Mouse (Mus musculus): ENCODE measurements around the gene Vpreb3.

The Vpreb3 gene

DNA sequence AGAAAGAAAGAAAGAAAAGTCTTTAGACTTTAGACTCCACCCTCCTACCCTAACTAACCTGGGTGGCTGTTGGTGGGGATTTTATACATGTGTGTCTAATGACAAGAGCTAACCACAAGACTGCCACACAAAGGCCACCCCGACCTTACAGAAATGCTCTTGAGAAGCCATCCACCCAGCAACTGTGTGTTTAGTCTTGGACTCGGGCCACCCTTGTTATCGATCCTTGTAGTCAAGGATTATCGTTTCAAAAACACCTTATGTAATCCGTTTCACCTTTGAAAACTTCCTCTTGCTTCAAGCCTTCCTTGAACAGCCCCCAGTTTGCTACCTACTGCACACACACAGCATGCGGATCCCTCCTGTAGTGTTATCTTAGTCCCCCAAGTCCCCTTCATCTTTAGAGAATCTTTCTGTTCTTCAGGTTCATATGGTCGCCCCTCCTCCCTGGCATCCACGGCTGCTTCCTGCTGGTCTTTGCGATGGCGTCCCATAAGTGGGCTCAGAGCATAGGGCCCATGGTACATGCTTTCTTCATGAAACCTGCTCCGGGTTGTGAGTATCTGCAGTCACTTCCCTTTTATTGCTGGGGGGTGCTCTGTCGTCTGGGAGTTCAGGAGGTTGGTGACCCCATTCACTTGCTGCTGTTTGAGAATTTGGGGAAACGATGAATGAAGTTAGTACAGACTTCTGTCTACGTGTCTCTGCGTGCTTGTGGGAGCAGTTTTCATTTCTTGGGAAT lies at the start of gene Vpreb3:
Gene Vpreb3, plus strand, starts transcription at position 322 of the 742 bp plus-strand sequence.
- in situ Hi-C loops (cut with MboI, MseI), result no loop called here

DNA sequence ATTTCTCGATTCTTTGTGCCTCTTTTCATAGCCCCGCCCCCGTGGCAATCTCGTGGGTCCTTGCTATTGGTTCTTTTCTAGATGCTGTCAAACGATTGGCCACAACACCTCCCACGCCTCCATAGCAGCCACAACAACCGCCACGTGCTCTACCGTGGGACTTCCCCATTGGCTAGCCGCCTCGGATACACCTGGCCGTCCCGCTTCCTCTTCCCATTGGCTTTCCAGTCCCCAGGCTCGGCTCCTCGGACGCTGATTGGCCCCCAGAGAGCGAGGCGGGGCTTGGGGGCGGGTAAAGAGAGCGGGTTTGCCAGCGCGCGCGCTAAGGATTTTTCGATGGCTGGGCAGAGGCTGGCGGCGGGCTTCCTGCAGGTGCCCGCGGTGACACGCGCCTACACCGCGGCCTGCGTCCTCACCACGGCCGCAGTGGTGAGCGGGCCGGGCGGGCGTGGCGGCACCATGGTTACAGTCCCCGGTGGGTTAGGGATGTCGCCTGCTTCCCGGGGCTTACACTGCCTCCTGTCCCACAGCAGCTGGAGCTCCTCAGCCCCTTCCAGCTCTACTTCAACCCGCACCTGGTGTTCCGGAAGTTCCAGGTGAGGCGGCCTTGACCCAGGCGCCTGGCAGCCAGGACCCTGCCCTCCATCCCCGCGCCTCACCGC lies 49.6 kb upstream of the Vpreb3 start, which contains the start of gene Derl3:
Gene Derl3, plus strand, starts transcription at position 325 of the 662 bp plus-strand sequence.
- in situ Hi-C loops (cut with MboI, MseI), result no loop called here

DNA sequence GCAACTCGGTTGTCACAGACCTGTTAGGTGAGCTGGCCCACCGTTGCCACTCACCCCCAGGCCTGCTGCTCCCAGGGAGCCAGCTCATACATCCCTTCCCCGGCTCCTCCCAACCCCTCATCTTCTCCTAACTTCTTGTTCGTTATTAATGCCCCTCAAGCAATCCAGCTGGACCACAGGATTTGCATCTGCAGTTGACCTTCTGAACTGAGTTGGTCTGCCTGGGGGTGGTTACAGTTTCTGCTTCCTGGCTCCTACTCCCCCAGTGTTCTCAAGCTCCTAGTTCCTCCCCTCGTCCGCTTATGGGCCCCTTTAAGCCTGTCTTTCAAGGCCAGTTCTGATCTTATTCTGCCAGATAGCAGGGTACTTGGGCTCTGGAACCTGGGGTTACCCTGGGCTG lies 48.3 kb upstream of the Vpreb3 start:
- in situ Hi-C loops (cut with MboI, MseI), result no loop called here

DNA sequence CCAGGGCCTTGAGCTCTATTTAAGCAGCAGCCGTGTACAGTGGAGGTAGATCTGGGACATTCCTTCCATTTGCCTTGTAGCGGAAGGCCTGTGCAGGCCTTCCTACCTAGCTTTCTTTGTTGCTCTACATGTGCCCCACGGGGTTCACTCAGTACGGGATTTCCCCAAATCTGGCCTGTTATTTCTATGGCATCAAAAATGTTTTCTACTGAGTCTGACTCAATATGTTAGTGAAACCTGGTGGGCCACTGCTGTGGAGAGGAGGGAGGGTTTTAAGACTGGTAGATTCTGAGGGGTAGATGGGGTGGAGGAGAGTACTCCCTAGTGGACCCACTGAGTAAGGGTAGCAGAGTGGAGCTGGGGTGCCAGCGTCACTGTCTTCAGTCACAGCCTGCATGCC lies 47.1 kb upstream of the Vpreb3 start:
- in situ Hi-C loops (cut with MboI, MseI), result no loop called here

DNA sequence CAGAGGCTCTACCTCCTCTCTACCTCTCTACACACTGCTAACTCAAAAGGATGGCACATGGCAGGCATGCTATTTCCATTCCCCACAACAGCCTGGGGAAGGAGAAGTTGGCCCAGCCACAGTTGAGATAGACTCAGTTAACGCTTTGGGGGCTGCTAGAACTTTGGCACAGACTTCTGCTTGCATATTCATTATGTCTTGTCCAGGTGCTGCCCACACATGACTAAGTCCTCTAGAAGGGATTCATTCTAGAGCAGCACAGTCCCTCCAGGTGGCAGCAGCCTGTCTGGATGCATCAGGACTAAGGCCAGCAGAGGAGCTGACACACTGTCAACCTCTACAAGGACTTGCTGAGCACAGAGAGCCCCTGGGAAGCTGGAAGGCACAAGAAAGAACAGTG lies 46.6 kb upstream of the Vpreb3 start:
- in situ Hi-C loops (cut with MboI, MseI), result no loop called here

DNA sequence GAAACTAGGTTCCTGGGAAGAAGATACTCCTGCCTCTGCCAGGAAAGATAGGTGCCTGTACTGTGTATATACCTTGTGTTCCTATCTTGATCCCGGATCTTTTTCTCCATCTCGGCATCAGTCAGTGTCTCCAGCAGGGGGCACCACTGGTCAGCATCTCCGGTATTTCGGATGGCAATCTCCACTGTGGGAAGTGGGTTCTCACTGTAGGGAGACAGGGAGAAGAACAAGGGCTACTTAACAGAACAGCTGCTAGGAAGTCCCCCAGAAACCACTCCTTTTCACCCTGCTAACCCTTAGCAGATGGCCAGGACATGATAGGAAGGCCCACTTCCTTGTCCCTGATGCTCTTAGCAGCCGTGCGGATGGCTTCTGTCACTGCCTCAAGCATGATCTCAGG lies 45.5 kb upstream of the Vpreb3 start:
- in situ Hi-C loops (cut with MboI, MseI), result no loop called here

DNA sequence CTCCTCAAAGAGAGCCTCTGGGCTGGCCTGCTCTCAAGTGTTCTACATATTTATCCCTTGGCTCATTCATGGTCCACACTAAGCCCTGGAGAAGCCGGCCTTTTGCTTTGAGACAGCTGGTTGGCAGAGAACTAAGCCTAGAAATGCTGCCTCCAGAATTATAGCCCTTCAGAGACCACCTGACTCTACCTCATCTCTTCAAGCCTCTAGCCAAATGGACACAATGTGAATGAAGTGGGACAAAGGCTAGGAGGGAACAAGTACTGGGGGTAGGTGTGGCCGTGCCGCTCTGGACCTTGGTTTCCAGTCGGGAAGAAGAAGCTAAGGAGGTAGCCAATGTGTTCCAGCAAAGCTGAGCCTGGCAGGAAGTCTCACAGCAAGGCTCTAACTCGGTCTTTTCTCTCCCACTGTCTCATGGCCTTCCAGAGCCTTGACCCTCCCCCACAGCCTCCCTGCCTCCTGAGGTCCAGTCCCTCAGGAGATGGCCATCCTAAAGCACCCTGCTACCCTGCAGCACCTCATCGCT lies 44.8 kb upstream of the Vpreb3 start:
- in situ Hi-C loops (cut with MboI, MseI), result no loop called here

DNA sequence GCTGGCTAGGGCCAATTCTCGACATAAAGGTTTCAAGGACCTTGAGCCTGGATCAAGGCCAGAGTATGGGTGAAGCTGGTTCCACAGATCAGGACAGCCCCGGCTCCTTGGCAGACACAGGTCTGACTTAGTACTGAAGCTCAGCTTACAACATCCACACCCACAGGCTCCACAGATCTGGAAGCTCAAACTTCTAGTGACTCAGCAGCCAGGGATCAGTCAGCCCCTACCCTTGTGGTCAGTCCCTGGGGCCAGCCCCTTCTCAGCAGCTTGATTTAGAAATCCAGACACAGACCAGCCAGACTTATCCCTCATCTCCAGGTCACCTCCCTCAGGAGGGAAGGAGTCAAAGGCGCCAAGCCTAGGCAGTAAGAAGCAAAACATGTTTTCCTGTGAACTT lies 44.0 kb upstream of the Vpreb3 start:
- in situ Hi-C loops (cut with MboI, MseI), result no loop called here

DNA sequence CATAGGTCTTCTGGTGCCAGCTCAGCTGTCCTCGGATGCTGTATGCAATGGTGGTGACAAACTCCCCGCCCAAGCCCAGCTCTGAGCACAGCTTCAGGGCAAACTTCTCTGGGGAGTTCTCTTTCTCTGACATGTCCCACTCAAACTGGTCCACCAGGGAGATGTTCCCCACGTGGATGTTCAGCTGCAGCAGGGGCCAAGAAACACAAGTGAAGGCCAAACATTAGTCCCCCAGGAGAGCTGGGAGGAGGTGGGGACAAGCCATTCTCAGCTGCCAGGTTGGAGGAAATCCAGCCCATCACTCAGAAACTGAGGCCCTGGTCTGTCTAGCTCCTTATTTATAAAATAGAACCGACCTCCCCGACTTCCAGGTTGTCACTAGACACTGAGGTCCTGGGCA lies 38.5 kb upstream of the Vpreb3 start:
- in situ Hi-C loops (cut with MboI, MseI), result no loop called here

DNA sequence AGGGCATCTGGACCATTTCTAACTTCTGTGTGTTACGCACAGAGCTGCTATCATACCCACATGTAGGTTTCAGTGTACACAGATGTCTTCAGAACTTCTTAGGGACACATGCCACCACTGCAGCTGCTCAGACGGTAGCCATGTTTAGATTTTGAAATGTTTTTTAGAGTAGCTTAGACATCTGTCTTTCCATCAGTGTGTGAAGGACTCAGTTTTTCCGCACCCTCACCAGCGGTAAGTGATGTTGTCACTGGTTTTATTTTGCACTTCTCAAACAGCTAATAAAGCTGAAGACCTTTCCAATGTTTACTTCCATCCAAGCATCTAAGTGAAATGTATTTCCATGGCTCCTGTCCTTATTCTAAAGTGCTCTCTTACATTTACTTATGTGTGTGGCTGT lies 36.0 kb upstream of the Vpreb3 start:
- in situ Hi-C loops (cut with MboI, MseI), result no loop called here

DNA sequence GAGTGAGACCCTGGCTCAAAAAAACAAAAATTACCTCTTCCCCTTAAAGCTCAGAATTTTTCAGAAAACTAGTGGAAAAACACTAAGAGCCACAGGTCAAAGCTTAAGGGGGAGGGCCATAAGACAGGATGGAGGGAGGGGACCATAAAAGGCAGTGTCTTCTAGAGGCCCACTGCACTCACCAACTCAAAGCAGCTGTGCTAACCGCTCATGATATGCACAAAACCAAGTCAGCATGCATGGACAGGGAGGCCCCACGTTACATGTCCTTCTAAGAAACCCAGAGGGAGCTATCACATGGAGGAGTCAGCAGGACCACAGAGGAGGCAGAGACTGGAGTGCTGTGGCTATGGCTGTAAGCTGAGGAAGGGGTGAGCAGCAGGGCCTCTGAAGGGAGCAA lies 32.2 kb upstream of the Vpreb3 start:
- in situ Hi-C loops (cut with MboI, MseI), result no loop called here

DNA sequence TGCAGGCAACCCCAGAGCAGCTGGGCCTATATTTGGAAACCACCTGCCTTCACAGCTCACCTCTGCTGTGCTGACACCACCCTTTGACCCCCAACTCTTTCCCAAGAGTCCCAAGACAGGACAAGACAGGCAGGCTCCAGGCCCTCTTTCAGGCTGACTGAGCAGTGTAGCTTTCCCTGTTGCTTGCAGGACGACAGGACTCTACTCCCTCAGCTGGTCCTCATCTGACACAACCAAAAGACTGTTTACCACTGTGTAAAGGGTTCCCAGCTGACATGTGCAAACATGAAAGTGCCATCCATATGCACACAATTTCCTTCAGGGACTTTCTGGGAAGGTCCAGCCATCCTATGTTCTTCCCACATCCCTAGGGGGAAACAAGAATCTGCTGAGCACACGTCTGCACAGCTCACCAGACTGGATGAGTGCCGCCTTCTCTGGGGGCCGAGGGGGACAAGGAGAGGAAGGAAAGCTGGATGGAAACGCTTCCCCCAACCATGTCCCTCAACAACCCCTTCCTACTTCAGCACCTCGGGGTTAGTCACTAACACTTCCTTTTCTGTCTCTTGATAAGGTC lies 29.8 kb upstream of the Vpreb3 start:
- in situ Hi-C loops (cut with MboI, MseI), result no loop called here

DNA sequence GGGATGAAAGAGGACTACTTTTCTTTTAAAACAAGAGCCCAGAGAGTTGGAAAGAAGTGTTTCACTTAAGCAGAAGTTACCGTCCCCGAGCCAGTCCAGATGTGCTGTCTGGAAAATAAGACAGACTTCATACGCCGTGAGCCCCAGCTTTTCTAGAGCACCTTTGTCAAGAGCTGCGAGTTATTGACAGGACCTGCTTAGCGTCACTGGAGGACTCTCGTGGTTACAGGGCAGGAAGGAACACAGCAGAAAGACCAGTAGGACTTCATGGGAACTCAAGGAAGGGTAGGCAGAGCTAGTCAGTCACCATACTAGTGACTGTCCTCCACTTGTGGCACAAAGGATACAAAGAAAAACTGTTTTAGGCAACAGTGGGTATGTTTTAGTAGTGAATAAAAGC lies 27.3 kb upstream of the Vpreb3 start:
- in situ Hi-C loops (cut with MboI, MseI), result no loop called here

DNA sequence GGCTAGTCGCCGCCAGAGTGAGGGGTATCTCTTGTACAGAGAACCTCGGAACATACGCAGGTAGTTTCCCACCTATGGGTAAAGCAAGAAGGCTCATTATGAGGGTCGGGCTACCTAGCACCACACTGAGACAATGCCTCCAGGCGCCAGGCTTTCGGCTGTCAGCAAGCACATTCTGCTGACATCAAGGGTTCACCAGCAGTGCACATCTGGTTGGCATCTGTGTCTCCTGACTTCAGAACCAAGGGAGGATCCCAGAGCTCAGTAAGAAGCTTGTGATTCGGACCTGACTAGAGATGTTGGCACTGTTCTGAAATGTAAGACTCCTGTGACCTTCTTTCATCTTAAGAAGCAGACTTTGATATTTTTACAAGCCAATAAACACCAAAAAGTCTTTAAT lies 26.0 kb upstream of the Vpreb3 start:
- in situ Hi-C loops (cut with MboI, MseI), result no loop called here

DNA sequence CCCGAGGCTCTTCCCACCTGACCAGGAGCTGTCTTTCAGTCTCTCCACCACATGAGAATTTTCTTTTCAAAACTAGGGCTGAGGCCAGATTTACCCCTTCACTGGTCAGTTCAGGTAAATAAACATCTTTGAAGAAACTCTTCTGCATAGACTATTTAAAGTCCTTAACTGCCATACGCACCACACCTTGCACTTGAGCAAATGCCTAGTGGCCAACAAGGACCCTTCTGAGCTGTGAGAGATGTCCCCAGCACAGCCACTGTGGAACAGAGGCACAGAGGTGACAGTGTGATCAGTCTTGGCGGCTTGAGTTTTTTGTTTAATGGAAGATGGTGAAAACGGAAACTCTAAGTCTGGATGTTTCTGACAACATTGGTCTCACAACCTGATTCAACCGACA lies 23.8 kb upstream of the Vpreb3 start:
- in situ Hi-C loops (cut with MboI, MseI), result no loop called here

DNA sequence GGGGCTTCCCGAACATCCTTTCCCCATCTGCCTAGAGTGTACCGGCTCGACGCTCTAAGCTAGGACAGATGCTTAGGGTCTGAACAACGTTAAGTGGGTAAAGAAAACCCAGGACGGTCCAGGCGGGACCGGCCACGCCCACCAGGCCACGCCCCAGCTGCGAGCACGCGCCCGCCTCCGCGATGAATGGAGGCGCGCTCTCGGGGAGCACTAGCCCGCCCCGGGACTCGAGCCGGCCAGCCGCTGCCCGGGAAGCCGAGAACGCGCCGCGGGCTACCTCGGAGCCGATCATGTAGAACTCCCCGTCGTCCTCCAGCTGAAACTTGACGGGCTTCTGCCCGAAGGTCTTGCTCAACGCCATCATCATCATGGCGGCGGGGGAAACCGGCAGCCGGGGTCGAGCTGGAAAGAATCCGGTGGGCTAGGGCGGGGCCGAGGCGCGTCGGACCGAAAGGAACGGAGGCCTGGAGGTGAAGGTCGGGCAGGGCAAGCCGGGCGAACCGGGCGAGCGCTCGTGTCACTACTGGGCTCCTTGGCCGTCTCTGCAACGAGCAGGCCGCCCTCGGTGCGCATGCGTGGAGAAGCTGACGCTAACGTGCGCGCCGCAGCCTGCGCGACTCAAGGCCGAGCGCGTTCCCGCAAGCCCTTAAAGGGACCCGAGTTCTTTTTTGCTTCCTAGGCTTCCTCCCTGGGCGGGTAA lies 21.7 kb upstream of the Vpreb3 start, which contains the start of gene Smarcb1:
Gene Smarcb1, minus strand, starts transcription at position 592 of the 700 bp plus-strand sequence.
- in situ Hi-C loops (cut with MboI, MseI), result no loop called here

DNA sequence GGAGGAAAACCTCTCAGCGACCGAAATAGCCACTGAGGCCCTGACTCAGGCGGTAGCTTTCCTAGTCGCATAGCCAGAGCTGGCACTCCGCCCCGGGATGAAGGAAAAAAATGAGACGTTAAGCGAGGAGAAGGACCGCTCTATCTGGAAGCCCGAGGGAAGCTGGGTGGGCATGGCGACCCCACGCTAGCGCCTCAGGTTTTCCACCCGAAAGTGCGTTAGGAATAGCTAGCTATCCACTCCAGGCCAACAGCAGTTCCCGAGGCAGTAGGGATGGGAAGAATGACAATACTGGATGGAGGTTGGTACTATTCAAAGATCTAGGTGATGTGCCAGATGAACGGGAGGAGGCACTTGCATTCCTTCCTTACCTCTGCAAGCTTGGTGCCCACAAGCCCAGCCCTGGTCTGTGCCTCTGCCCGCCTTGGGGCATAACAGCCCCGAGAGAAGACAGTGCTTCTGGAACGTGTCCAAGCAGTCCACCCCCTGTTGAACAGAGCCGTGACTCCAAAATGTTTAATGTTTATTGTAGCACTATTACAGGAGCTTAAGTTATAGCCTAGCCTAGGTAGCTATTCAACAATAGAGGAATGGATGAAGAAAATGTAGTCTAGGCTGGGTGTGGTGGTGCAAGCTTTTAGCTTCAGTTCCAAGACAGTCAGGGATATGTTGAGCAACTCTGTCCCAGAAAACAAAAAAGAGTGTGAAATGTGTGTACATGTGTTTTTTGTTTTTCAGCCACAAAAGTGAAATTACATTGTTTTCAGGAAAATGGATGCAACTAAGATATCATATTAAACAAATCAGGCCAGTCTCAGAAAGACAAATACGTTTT lies 20.9 kb upstream of the Vpreb3 start:
- in situ Hi-C loops (cut with MboI, MseI), result no loop called here

DNA sequence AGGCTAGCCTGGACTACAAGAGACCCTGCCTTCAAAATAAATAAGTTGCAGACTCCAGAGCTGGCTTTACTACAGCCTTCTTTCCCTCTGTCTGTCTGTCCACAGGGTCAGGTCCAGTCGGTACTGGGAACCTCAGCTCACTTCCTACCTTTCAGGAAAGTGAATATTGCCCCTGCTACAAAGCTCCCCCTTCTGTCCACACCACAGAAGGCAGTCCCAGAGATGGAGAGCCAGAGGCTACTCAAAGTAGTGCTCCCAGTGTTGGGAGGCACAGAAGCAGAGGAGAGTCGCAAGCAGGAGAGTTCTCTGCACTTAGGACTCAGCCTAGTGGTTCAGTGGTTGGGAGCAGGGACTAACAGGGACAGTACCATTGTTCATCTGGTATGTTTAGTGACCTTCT lies 18.5 kb upstream of the Vpreb3 start:
- in situ Hi-C loops (cut with MboI, MseI), result no loop called here

DNA sequence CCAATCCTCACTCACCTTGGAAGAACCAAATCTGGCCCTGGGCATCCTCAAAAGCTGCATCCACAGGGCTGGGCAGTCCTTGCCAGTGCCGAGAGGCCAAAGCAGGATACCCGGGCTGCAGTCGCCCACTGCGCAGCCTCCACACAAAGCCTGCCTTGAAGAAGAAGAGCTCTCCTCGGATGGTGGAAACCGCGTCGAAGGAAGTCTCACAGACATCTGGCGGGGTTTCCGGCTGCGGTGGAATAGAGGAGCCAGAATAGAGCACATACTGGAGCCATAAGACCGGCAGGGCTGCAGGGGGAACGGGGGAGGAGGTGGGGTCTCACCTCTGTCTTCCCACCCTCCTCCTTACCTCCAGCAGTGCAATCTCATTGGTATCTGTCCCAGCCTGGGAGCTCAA lies 16.5 kb upstream of the Vpreb3 start:
- in situ Hi-C loops (cut with MboI, MseI), result no loop called here

DNA sequence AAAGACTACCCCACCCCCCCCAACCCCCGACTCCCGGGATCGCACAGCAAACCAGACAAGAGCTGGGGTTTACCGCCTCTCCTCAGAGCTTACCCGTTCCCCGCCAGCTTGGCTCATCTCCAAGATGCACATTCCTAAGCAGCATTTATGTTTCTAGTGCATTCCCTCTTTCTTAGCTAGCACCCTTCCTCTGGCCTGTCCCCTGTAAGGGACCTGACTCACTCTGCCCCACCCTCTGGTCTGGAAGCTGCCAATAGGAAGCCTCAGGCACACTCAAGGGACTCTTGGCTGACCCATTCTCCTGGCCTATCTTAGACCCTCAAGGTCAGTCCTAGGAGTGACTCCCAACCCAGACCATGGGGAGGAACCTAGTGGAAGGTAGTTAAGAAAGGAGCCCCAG lies 12.6 kb upstream of the Vpreb3 start:
- in situ Hi-C loops (cut with MboI, MseI), result no loop called here

DNA sequence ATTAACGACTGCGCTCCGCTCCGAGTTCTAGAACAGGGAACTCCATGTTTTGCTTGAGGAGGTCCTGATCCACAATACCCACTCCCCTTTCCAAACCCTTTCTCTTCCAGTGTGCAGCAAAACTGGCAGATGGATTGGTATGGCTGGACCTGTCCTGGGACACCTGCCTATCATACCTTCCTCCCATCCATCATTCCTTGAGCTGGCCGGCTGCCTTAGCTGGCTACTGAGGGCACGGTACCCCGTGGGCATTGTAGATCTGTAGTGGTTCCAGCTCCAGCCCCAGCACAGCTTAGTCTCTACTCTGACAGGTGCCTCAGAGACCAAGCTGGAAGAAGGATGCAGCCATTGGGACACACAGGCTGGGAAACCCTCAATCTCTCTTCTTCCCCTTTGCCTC lies 11.5 kb upstream of the Vpreb3 start:
- in situ Hi-C loops (cut with MboI, MseI), result no loop called here

Data from T-helper 1 cell (primary cell).